Mouse (Mus musculus): Measurements from ENCODE around the gene Dnah3. TPM values are rescaled to one million over a fixed set of nuclear protein-coding genes. Genes with fewer than 3 reads are reported as not detected.

The Dnah3 gene
- total RNA-seq, 1 experiment from 2014 or later, result not detected

DNA sequence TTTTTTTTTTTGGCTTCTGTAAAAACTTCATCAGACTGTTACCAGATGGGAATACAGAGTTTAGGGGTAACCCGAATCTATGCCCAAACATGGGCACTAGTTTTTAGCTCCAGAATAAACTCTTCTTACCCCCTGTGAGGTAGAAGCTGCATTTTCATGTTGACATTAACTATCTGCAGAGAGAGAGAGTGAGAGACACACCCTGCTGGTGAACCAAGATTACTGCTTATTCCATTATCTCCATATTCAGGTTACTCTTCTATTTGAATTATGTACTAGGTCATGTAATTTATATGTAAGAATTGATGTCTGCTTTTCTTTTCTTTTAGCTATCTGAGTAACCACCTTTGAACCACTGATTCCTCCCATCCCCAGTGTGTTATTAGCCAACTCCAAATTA is 31.0 kb downstream of the Dnah3 start:
- ATAC-seq (replicated peaks; ENCODE audit: low read depth, poor library complexity, severe bottlenecking), result no peak

- ATAC-seq (replicated peaks; ENCODE audit: low read depth, poor library complexity, severe bottlenecking), result no peak
Measured at GRCm38 (mm10) chr7:120055479-120055878, 39.6 kb downstream of the Dnah3 start.

DNA sequence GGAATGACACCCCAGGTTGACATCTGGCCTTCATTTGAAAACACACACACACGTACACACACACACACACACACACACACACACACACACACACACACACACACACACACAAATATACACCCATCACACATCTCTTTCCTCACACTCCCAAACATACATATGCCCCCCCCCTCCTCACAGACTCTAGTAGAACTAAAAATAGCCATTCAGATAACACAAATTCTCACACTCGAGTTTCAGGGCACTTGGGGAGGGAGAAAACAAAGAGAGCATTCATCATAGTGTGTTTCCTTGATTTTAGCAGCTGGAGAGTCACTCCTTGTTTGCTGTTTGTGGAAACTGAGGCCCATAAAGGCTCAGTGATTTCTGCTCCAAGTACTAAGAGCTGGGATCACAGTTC is 41.1 kb downstream of the Dnah3 start:
- ATAC-seq (replicated peaks; ENCODE audit: low read depth, poor library complexity, severe bottlenecking), result no peak

DNA sequence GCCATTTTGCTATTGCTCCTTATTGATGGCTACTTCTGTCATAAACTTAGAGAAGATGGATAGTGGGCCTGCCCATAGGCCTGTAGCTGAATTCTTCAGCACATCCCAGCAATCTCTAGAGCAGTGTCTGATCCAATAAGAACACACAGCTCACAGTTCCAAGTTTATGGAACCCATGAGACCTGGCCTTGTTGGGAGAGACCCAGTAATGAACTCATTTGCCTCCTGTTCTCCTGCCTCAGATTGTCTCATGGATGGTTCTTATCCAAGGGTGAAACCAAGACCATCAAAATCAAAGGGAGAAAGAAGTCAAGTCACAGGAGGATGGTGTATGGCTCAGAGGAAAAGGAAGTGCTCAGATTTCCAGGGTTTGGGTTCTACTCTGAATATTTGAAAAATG is 44.6 kb downstream of the Dnah3 start:
- ATAC-seq (replicated peaks; ENCODE audit: low read depth, poor library complexity, severe bottlenecking), result no peak

GRCm38 (mm10) chr7:120043990-120044389 is 51.1 kb downstream of the Dnah3 start:
- ATAC-seq (replicated peaks; ENCODE audit: low read depth, poor library complexity, severe bottlenecking), result no peak

- ATAC-seq (replicated peaks; ENCODE audit: low read depth, poor library complexity, severe bottlenecking), result no peak
Measured at GRCm38 (mm10) chr7:120036422-120036821, 58.7 kb downstream of the Dnah3 start.

DNA sequence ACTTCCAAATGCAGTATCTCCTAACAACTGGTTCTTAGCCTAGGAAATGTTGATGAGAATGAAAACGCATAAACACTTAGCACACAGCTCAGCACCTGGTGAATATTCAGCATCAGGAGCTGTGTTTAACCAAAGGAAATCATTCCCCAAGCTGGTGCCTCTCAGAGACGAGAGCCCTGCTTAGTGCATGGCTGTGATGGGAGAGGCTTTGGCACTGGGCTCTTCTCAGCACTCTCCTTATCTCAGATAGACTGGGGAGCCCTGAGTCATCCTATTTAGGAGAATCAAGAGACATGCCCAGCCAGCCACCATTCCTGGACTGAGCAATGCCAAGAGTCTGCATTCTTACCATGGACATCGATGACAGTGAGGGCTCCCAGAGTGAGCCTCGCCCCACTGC is 60.1 kb downstream of the Dnah3 start:
- ATAC-seq (replicated peaks; ENCODE audit: low read depth, poor library complexity, severe bottlenecking), result no peak

DNA sequence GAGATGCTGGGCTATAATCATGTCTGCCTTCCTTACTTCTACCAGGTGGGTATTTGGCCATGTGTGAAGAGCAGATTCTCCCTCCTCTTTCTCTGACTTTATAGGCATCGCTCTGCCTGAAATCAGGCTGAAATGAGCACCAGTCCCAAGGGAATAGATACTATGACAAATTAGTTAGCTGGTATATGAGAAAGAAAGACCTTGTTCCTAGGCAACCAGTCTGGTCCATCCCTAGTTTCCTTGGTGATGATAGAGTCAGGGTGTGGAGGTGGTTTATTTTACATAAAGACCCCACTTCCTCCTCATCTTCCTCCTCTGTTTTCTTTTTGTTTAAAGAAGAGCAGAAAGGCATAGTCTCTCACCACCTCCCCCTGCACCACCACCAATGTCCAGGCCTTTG is 60.5 kb downstream of the Dnah3 start:
- no peak for ATAC-seq (replicated peaks; ENCODE audit: low read depth, poor library complexity, severe bottlenecking)

DNA sequence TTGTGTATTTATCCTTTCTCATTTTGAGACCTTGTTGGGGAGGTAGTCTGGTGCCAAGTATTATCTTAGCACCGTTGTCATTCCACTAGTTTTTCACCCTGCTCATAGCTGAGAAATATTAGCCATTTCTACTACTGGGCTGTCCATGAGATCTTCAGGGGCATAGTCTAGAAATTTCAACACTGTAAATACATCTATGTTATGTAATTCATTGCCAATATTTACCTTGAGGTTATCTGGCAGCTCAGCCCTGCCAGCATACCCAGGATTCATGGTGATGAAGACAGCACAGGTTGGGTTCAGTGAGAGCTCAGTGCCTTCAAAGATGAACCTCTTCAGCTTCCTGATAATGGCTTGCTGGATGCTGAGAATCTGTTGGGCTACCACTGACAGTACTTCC is 66.4 kb downstream of the Dnah3 start:
- no peak for ATAC-seq (replicated peaks; ENCODE audit: low read depth, poor library complexity, severe bottlenecking)

- ATAC-seq (replicated peaks; ENCODE audit: low read depth, poor library complexity, severe bottlenecking), result no peak
Measured at GRCm38 (mm10) chr7:119997066-119997465, 98.0 kb downstream of the Dnah3 start.

DNA sequence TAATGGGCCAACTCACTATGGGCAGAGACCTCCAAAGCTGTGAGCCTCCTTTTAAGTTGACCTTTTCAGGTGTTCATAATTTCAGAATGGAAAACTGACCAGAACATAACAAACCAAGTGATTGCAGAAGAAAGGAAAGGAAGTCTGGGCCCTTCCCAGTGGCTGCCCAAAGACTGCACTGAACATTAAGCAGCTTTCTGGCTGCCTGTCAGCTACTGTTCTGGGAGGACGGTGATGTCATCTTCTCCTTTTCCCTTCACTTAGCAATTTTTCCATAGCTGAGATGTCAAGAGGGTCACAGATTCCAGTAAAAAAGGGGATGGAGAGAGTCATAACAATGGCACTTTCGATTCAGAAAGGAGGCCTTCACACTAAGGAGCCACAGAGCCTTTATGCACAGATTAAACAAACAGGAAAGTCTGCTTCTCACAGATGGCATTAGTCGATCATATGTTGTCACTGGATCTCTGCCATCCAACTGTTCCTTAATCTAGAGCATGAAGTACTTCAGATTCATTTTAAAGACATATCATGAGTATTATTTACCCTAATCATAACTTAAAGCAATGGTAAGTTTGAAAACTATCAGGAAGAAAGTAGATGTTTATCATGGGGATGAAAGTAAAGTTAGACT is 109.7 kb downstream of the Dnah3 start:
- ATAC-seq (replicated peaks; ENCODE audit: low read depth, poor library complexity, severe bottlenecking), result no peak

GRCm38 (mm10) chr7:119980170-119980569 is 114.9 kb downstream of the Dnah3 start:
- no peak for ATAC-seq (replicated peaks; ENCODE audit: low read depth, poor library complexity, severe bottlenecking)

- no peak for ATAC-seq (replicated peaks; ENCODE audit: low read depth, poor library complexity, severe bottlenecking)
Measured at GRCm38 (mm10) chr7:119978576-119978975, 116.5 kb downstream of the Dnah3 start.

DNA sequence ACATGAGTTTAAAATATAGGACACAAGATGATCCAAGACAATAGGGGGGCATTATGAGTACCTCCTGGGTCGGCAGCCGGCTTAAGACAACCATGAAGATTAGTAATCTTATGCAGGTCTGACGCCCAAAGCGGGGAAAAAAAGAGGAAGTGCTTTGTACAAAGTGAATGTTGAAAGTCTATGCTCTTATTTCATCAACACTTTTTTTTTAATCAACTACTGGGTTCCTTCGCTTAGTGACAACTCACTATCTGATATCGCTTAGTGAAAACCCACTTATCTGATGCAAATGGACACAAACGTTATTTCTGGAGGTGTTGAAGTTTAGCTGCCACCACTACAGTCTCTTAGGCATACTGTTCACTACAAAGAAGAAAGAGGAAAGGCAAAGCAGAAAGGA is 117.5 kb downstream of the Dnah3 start:
- ATAC-seq (replicated peaks; ENCODE audit: low read depth, poor library complexity, severe bottlenecking), result no peak

DNA sequence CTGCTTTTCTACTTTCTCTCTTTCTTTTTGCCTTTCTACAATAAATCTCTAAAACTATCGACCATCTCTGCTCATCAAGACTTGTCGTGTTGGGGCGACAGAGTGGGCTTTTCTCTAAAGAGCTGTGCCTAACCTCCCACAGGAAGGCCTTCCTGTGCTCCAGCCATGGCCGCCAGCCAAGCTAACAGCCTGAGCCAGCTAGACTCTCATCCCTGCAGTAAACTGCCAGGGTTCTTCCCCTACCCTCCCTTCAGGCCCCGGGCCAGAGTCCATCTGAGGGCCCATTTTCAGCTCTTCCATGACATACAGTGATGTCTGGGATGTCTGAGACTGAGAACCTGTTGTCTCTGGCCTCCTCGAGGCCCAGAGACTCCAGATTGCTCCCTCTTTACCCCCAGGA is 118.8 kb downstream of the Dnah3 start:
- no peak for ATAC-seq (replicated peaks; ENCODE audit: low read depth, poor library complexity, severe bottlenecking)

- ATAC-seq (replicated peaks; ENCODE audit: low read depth, poor library complexity, severe bottlenecking), result no peak
Measured at GRCm38 (mm10) chr7:119974214-119974613, 120.9 kb downstream of the Dnah3 start.

- no peak for ATAC-seq (replicated peaks; ENCODE audit: low read depth, poor library complexity, severe bottlenecking)
Measured at GRCm38 (mm10) chr7:119969320-119969719, 125.8 kb downstream of the Dnah3 start.

GRCm38 (mm10) chr7:119965651-119966395 is 129.3 kb downstream of the Dnah3 start:
- no peak for ATAC-seq (replicated peaks; ENCODE audit: low read depth, poor library complexity, severe bottlenecking)

GRCm38 (mm10) chr7:119965205-119965604 is 129.9 kb downstream of the Dnah3 start:
- ATAC-seq (replicated peaks; ENCODE audit: low read depth, poor library complexity, severe bottlenecking), result no peak

- ATAC-seq (replicated peaks; ENCODE audit: low read depth, poor library complexity, severe bottlenecking), result no peak
Measured at GRCm38 (mm10) chr7:119961107-119961506, 134.0 kb downstream of the Dnah3 start.

GRCm38 (mm10) chr7:119960546-119960945 is 134.5 kb downstream of the Dnah3 start:
- no peak for ATAC-seq (replicated peaks; ENCODE audit: low read depth, poor library complexity, severe bottlenecking)

DNA sequence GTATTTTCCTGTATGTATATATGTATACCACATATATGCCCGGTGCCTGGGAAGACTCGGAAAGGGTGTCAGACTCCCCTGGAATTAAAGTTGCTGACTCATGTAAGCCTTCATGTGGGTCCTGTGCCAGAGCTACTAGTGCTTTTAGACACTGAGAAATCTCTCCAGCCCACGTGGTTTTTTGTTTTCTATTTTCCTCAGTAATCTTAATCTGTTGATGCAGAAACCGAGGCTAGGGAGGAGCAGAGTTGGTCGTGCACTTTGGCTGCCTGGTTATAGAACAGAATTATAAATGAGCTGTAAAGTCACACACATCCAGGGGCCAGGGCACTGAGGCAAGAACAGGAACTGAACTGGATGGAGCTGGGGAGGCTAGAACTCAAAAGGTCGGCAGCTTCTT is 135.1 kb downstream of the Dnah3 start:
- no peak for ATAC-seq (replicated peaks; ENCODE audit: low read depth, poor library complexity, severe bottlenecking)
